Mouse (Mus musculus) cerebellum, adult 11 months (tissue): Measurements from ENCODE around the gene Rhox13.

Source experiments
- DNase-seq: peaks from one replicate; pipeline ENCODE4 v3.0.0; 2022

Gene Rhox13

DNA sequence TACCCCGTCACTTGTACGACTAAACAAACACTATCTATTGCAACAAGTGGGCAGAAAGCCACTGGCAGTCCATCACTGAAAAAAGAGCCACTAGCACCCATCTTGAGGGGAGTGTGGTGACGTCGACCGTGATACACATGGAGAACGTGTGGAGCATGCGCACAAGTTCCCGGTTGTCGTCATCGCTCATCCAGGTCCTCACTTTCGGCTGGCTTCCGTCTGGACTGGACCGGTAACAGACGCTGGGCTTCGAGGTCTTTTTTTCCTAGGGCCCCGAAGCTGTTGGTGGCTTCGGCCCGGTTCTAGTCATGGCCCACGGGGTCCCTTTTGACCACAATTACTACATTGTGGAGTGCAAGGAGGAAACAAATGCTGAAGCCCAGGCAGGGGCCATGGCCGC lies at the start of gene Rhox13:
Gene Rhox13, plus strand, starts transcription at position 238 of the 400 bp plus-strand sequence.
- DNase-seq = no peak

GRCm38 (mm10) chrX:38084226-38084625 lies 36.8 kb upstream of the Rhox13 start:
- DNase-seq = peak; percentile 16

DNA sequence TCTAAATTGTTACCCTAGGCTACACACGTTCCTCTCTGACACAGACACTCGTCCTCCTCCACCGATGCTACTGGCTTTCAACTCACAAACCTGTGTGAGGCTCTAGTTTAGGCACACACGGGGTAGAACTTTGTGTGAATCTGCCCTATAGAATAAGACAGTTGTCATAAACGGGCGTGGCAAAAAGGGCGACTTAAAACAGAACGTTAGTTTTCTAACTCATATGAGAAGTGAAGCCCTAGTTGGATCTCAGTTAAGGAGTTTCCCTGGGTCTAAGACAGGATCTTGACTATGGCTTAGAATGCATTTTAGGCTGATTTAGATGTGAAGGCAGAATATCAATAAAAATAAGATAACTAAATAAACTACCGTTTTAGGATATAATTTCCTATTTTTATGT lies 36.0 kb upstream of the Rhox13 start, which contains the start of gene Rhox11:
Gene Rhox11, minus strand, starts transcription at position 101 of the 400 bp plus-strand sequence.
- DNase-seq = no peak

DNA sequence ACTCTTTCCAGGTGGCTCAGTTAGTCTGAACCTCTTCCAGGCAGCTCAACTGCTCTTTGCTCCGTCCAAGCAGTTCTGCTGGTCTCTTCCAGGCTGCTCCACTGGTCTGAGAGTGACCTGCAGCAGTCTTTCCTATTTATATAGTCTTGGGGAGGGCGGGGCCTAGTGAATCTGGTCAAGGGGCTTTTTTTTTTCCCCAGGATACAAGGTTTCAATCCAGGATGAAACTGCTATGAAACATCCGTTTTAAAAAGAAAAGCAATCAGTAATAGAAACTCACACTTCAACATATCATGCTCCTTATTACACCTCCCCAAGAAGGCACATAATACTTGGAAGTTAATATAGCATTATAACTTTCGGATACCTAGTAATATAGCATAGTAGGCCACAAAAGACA lies 10.2 kb upstream of the Rhox13 start, which contains the start of gene Rhox12:
Gene Rhox12, minus strand, starts transcription at position 101 of the 400 bp plus-strand sequence.
- no peak for DNase-seq

- DNase-seq = no peak
Measured at GRCm38 (mm10) chrX:38121478-38121877, 459 bp downstream of the Rhox13 start.

GRCm38 (mm10) chrX:38159097-38159496 lies 38.1 kb downstream of the Rhox13 start:
- no peak for DNase-seq

GRCm38 (mm10) chrX:38165315-38165714 lies 44.3 kb downstream of the Rhox13 start:
- DNase-seq = no peak

GRCm38 (mm10) chrX:38166064-38166463 lies 45.0 kb downstream of the Rhox13 start:
- DNase-seq = no peak

GRCm38 (mm10) chrX:38166592-38166991 lies 45.6 kb downstream of the Rhox13 start:
- DNase-seq = no peak
